Mouse (Mus musculus): ENCODE data around the gene Oas1h.

DNA sequence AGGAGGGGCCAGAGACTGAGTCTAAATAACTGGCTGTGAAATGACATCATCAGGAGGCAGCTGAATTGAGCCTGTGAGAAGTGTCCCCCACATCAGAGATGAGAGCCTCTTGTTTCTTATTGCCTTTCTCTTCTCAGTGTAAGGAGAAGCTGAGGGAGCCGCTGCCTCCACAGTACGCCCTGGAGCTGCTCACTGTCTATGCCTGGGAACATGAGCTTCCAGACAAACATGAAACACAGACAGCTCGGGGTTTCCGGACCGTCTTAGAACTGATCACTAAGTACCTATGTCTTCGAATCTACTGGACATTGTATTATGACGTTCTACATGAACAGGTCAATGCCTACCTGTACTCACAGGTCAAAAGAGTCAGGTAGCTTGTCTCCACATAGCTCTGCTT, 9.6 kb downstream of the Oas1h start:
- TF ChIP-seq POLR2A (IDR thresholded peaks at IDR 0.05; ENCODE audit: control insufficient read depth in 1 of 2, insufficient read depth in 1 of 2, low read depth in 1 of 2, low read length in 2 of 2, poor library complexity in 1 of 2) (no peak), CTCF (IDR thresholded peaks at IDR 0.05 in 2 of 3, conservative IDR thresholded peaks at IDR 0.05 in 1 of 3; ENCODE audit: control insufficient read depth in 1 of 3, insufficient read depth in 1 of 3, low read depth in 2 of 3, low read length in 3 of 3, poor library complexity in 1 of 3, severe bottlenecking in 1 of 3) (no peak), USF2 (IDR thresholded peaks at IDR 0.05; ENCODE audit: borderline replicate concordance in 1 of 2, insufficient read depth in 1 of 2, low read depth in 1 of 2, low read length in 2 of 2) (no peak)

Measured in MEL (cell line).